Mouse (Mus musculus) mouse trophoblast stem cell (cell line): Measurements from ENCODE around the gene Rab15.

ENCODE experiments used
- in situ Hi-C, 2 experiments: fragments of 300-500 bp; cut with MseI, MboI; formaldehyde crosslinking; loops; 2 replicates in 1 of 2; 3 replicates in 1 of 2; pipeline ENCODE4 v1.15.1; 2025

Rab15 gene

GRCm38 (mm10) chr12:76778305-76779083, 44.2 kb downstream of the Rab15 start:
- in situ Hi-C loops: loop anchor here in 1 of 2 experiments (10.0 kb wide), 1 partner anchor 56 kb away; no protein-coding TSS in a partner anchor

DNA sequence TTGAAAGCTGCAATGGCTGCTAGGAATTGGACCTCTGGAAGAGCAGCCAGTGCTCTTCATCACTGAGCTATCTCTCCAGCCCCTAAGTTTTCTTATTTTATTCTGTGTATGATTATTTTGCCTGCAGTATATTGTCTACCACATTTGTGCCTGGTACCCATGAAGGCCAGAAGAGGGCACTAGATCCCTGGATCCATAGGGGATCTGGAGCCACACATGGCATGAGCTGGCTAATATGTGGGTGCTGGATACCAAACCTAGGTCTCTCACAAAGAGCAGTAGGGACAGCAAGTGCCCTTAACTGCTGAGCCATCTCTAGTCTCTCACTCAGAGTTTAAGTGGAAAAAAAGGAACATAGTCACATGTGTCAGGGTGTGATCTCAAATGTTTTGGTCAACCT, 44.9 kb downstream of the Rab15 start:
- in situ Hi-C loops: loop anchor here in 1 of 2 experiments (10.0 kb wide), 1 partner anchor 57 kb away; no protein-coding TSS in a partner anchor

DNA sequence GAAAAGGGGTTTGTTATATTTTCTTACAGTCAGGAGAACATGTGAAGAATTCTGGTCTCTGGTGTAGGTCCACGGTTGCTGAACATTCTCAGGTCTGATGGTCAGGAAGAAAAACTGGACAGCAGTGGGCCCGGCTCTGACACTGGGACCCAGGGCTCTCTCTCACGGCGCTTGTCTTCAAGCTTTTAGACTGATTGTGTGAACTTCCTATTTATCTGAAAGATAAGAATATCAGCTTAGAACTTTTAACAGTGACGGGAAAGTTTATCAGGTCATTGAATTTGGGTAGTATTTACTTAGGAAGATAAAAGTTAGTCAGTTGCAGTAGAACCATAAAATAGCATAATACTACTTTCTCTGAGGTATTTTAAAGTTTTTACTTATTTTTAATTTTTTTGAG, 45.8 kb downstream of the Rab15 start:
- in situ Hi-C loops: loop anchor here in 1 of 2 experiments (10.0 kb wide), 1 partner anchor 58 kb away; no protein-coding TSS in a partner anchor

DNA sequence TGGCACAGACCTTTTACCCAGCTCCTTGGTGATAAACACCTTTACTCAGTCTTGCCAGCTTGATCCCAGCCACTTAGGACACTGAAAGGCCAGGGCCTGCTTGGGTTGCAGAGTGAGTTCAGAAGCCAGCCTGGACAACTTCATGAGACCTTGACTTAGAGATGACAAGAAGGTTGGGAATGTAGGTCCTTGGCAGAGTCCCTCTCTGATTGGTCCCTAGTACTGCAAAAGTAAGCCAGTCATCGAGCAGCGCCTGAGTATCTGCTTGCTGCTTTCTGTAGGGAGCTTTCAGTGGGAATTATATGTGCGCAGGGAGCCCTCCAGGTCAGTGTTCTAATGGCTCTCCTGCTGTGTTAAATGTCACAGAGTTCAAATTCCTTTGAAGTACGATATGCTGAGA, 47.6 kb downstream of the Rab15 start:
- in situ Hi-C loops: loop anchor here in 1 of 2 experiments (10.0 kb wide), 1 partner anchor 60 kb away; no protein-coding TSS in a partner anchor

DNA sequence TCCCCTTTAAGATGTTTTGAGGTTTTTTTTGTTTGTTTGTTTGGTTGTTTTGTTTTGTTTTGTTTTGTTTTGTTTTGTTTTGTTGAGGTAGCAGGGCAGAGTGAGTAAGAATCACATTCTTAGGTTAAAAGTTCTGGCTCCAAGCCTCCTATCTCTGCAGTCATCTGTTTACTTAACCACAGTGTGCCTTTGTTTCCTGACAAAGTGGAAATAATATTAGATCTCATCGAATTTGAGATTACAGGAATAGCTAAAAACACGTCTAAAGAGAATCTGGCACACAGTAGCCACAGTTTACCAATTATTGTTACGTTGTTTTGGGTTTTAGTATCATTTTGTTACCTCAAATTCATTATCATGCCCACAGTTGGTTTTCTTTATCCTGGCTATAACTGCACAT, 48.1 kb downstream of the Rab15 start:
- in situ Hi-C loops: loop anchor here in 1 of 2 experiments (10.0 kb wide), 1 partner anchor 60 kb away; no protein-coding TSS in a partner anchor

DNA sequence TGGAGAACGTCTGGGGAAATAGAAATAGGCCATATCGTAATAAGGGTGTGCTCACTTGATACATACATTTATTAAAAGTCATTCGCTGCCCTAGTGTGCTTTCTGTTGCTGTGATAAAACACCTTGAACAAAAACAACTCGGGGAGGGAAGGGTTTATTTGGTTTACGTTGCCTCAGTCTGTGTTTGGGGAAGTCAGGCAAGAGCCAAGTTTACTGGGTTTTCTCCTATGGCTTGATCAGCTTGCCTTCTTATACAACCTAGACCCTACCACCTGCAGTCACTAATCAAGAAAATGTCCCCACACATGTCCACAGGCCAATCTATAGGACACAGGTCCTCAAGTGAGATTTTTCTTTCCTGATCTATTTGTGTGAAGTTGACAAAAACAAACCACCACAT, 51.2 kb downstream of the Rab15 start:
- in situ Hi-C loops: loop anchor here in 1 of 2 experiments (10.0 kb wide), 1 partner anchor 63 kb away; no protein-coding TSS in a partner anchor

DNA sequence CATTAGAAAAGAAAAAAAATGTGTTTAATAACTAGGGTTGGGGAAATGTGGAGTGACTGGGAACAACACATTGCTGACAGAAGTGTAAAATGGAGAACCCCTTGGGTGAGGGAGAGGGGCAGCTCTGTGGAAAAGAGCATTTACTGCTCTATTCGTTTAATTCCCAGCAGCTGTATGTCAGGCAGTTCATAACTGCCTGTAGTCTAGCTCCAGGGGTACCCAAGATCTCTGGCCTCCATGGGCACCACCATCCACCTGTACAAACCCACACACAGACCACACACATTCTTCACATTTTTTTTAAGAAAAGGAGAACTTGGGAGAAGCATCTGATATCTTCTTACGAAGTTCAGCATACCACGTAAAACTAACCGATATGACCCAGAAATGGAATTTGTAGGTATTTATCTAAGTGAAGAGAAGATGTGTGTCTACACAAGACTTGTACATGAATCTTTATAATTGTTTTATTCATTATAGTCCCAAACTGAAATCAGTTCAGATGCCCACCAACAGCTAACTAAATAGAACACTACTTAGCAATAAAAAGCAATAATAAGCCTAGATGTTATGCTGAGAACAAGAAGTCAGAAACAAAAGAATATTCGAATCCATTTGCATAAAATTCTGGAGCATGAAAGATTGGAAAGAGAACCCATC, 51.7 kb downstream of the Rab15 start:
- in situ Hi-C loops: loop anchor here in 1 of 2 experiments (10.0 kb wide), 1 partner anchor 64 kb away; no protein-coding TSS in a partner anchor

DNA sequence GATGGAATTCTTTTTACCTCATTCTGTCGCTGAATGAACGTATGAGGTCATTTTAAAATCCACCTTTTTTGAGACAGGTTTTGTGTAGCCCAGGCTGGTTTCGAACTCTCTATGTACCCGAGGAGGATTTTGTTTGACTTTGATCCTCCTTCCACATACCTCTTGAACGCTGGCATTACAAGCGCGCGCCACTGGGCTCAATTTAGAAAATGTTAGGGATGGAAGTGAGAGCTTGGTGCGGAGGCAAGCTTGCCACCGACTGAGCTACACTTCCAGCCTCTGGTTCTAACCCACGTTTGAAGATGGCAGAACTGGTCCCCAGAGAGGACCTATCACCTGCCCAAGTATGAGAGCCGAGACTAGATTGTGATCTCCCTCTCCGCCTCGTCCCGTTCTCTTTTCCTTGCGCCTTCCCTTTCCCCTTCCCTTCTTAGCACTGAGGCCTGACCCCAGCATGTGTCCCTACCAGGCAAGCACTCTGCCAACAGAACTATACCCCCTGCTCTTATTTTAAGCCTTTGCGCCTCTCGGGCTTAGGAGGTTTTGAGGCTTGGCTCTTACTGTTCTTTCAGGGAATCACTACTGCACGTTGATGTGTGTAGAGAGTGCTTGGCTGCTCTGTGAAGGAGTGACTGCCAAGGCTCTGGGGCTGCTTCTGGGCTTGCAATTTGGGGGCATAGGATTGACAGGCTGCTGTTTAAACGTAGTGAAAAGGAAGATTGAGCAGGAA, 56.6 kb downstream of the Rab15 start:
- in situ Hi-C loops: no loop called here

DNA sequence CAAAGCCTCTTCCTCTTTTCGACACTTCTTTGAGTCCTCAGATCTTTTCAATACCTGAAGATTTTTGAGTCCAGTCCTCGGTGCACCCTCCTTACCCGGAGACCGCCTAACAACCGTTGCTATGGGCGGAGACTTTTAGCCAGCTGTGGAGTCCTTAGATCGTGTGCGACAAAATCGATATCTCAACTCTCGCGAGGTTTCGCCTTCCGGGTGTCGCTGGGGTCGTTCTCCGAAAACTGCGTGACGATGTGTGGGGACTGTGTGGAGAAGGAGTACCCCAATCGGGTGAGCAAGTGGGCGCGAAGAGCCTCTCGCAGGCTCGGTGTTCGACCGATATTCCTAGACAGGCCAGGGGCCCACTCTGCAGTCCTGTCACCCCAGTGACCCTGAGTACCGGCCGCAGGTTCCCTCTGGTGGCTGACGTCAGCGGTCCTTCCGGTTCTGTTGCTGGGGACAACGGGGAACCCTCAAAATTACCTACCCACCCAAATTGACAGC, 57.3 kb downstream of the Rab15 start, which contains the start of the genes Churc1 and Fntb:
Gene Churc1, plus strand, starts transcription at position 185 of the 498 bp plus-strand sequence.
Gene Fntb, plus strand, starts transcription at position 236 of the 498 bp plus-strand sequence.
- in situ Hi-C loops: no loop called here

DNA sequence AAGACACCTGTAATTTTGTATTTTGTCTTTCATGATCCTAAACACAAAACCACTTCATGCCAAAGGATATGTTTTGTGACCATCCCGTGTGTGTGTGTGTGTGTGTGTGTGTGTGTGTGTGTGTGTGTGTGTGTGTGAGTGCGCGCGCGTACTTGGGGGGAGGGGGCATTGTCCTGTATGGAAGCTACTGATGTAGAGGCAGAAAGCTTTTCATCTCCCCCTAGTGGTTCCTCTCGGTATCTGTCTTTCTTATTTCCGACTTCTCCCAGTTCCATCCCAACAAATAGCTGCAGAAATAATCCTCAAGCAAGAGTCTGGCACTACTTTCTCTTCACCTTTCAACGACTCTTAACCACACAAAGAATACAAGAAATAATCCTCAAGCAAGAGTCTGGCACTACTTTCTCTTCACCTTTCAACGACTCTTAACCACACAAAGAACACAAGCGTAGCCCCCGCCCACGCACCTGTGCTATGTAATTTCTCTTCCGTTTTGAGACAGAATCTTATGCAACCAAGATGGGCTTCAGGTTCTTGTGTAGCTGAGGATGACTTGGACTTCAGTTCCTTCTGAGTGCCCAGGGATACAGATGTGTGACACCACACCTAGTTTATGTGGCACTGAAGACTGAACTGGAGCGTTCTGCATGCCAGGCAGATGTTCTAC, 69.9 kb downstream of the Rab15 start:
- in situ Hi-C loops: no loop called here

DNA sequence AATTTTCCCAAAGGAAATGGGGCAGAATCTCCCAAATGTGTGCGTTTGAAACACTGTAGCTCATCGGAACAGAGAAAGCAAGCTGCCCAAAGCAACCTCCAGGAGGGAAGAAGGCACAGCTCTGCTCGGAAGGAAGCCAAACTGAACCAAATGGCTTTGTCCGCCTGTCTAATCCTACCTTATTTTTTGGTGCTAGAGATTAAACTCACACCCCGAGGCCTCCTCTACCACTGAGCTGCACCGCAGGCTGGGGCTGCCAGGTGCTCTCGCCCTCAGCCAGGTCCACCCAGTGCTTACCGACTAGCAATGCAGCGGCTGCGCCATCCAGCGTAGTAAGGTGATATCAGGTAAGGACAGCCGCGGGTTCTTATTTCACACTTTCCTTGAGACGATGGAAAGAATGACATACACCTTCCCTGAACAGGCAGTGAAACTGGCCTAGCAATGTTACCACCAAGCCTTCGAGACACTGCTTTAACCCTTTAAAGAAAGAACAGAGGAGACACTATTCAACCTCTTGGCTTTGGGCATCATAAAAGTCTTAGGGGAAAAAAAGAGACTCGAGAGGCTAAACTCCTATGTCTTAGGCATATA, 71.7 kb downstream of the Rab15 start:
- in situ Hi-C loops: no loop called here
